Mouse (Mus musculus) stomach, postnatal 0 days (tissue): ENCODE results near the gene Tpt1.

Experiments used
- CTCF ChIP-seq: IDR thresholded peaks from 2 replicates; pipeline ENCODE4 v1.5.1; 2016; ENCODE audit warnings: antibody characterized with exemption, low read depth, mild to moderate bottlenecking, moderate library complexity
- EP300 ChIP-seq: optimal IDR thresholded peaks from 2 replicates; pipeline ENCODE3; 2016; ENCODE audit warnings: antibody characterized with exemption

- TF ChIP-seq CTCF = peak; percentile 21; the same call in 1 of the 2 replicates
- TF ChIP-seq EP300 = no peak
Measured at GRCm38 (mm10) chr14:75837048-75837916, 7.6 kb upstream of the Tpt1 start.
